Mouse (Mus musculus) MEL (cell line): ENCODE measurements around the gene Rsf1. TPM values are rescaled to one million over a fixed set of nuclear protein-coding genes. Genes with fewer than 3 reads are reported as not detected.

Source experiments
- DNase-seq: peaks from one replicate; pipeline ENCODE4 v3.0.0; 2011; ENCODE audit warnings: low read depth, low spot score
- H3K27ac ChIP-seq: 2 replicates; pipeline ENCODE4 v1.5.1; 2012; ENCODE audit warnings: low read depth, mild to moderate bottlenecking, control low read depth, low read length, moderate library complexity; ENCODE audit not compliant: control insufficient read depth
- H3K27me3 ChIP-seq, 2 experiments: fragments of 150-350 bp in 1 of 2; sonication (generic) in 1 of 2; 2 replicates each; pipeline ENCODE4 v1.6.1; 2012; ENCODE audit warnings: low read length in 2 of 2, mild to moderate bottlenecking in 2 of 2, improper control_type of control experiment in 1 of 2, moderate library complexity in 1 of 2; ENCODE audit not compliant: insufficient read depth in 2 of 2, control insufficient read depth in 1 of 2
- H3K36me3 ChIP-seq, 2 experiments: 2 replicates each; pipeline ENCODE4 v1.6.1; 2012 to 2014; ENCODE audit warnings: low read length in 2 of 2, improper control_type of control experiment in 1 of 2, inconsistent platforms in 1 of 2, mild to moderate bottlenecking in 1 of 2; ENCODE audit not compliant: insufficient read depth in 2 of 2, control insufficient read depth in 1 of 2
- H3K4me1 ChIP-seq, 2 experiments: fragments of 150-350 bp in 1 of 2; sonication (generic) in 1 of 2; 2 replicates each; pipeline ENCODE4 v1.6.1; 2012; ENCODE audit warnings: low read length in 2 of 2, improper control_type of control experiment in 1 of 2, mild to moderate bottlenecking in 1 of 2; ENCODE audit not compliant: insufficient read depth in 2 of 2, control insufficient read depth in 1 of 2
- H3K4me3 ChIP-seq, 2 experiments: fragments of 150-350 bp in 1 of 2; sonication (generic) in 1 of 2; 2 replicates each; pipeline ENCODE4 v1.5.1; 2012; ENCODE audit warnings: low read depth in 2 of 2, low read length in 2 of 2, mild to moderate bottlenecking in 2 of 2, moderate library complexity in 2 of 2, control low read depth in 1 of 2, improper control_type of control experiment in 1 of 2; ENCODE audit not compliant: control insufficient read depth in 1 of 2, insufficient read depth in 1 of 2
- H3K79me2 ChIP-seq: 2 replicates; pipeline ENCODE4 v1.6.1; 2012; ENCODE audit warnings: mild to moderate bottlenecking, low read length, moderate library complexity; ENCODE audit not compliant: control insufficient read depth, poor library complexity, insufficient read depth
- H3K9ac ChIP-seq: 2 replicates; pipeline ENCODE4 v1.6.1; 2012; ENCODE audit warnings: low read depth, mild to moderate bottlenecking, control low read depth, low read length, moderate library complexity; ENCODE audit not compliant: control insufficient read depth, poor library complexity, severe bottlenecking
- H3K9me3 ChIP-seq: fragments of 150-350 bp; sonication (generic); replicated peaks from 2 replicates; pipeline ENCODE4 v1.6.1; 2012; ENCODE audit warnings: mild to moderate bottlenecking, low read length, improper control_type of control experiment, moderate library complexity; ENCODE audit not compliant: insufficient read depth
- BHLHE40 ChIP-seq: IDR thresholded peaks from 2 replicates; pipeline ENCODE4 v1.6.1; 2012; ENCODE audit warnings: low read depth, mild to moderate bottlenecking, inconsistent platforms, low read length, improper control_type of control experiment, borderline replicate concordance
- CHD1 ChIP-seq: IDR thresholded peaks from 2 replicates; pipeline ENCODE4 v1.6.1; 2012; ENCODE audit warnings: low read depth, mild to moderate bottlenecking, inconsistent platforms, low read length, improper control_type of control experiment
- CHD2 ChIP-seq: IDR thresholded peaks from 2 replicates; pipeline ENCODE4 v1.6.1; 2011; ENCODE audit warnings: low read length, improper control_type of control experiment
- CTCF ChIP-seq, 3 experiments: IDR thresholded peaks in 2 of 3; conservative IDR thresholded peaks in 1 of 3; 2 replicates each; pipeline ENCODE4 v1.5.1; 2011 to 2012; ENCODE audit warnings: low read length in 3 of 3, low read depth in 2 of 3, mild to moderate bottlenecking in 2 of 3, improper control_type of control experiment in 1 of 3, inconsistent platforms in 1 of 3, mixed read lengths in 1 of 3, moderate library complexity in 1 of 3; ENCODE audit not compliant: control insufficient read depth in 1 of 3, insufficient read depth in 1 of 3, poor library complexity in 1 of 3, severe bottlenecking in 1 of 3
- E2F4 ChIP-seq: IDR thresholded peaks from 2 replicates; pipeline ENCODE4 v1.6.1; 2011; ENCODE audit warnings: low read depth, low read length, improper control_type of control experiment, borderline replicate concordance
- EP300 ChIP-seq, 2 experiments: IDR thresholded peaks; 2 replicates each; pipeline ENCODE4 v1.6.1; 2011; ENCODE audit warnings: improper control_type of control experiment in 2 of 2, low read length in 2 of 2, low read depth in 1 of 2, mild to moderate bottlenecking in 1 of 2
- ETS1 ChIP-seq: IDR thresholded peaks from 2 replicates; pipeline ENCODE4 v1.6.1; 2012; ENCODE audit warnings: low read depth, mild to moderate bottlenecking, inconsistent platforms, low read length, improper control_type of control experiment, moderate library complexity
- GABPA ChIP-seq: IDR thresholded peaks from 2 replicates; pipeline ENCODE4 v1.6.1; 2012; ENCODE audit warnings: low read depth, mild to moderate bottlenecking, inconsistent platforms, low read length, improper control_type of control experiment, moderate library complexity
- GATA1 ChIP-seq: IDR thresholded peaks from 2 replicates; pipeline ENCODE4 v1.6.1; 2011; ENCODE audit warnings: low read depth, low read length, improper control_type of control experiment
- HCFC1 ChIP-seq: IDR thresholded peaks from 2 replicates; pipeline ENCODE4 v1.6.1; 2012; ENCODE audit warnings: low read depth, mild to moderate bottlenecking, inconsistent platforms, low read length, improper control_type of control experiment, moderate library complexity
- KAT2A ChIP-seq: conservative IDR thresholded peaks from 2 replicates; pipeline ENCODE4 v1.6.1; 2012; ENCODE audit warnings: low read depth, low read length, improper control_type of control experiment, inconsistent platforms
- MAX ChIP-seq: IDR thresholded peaks from 2 replicates; pipeline ENCODE4 v1.6.1; 2011; ENCODE audit warnings: low read length, improper control_type of control experiment
- MAZ ChIP-seq: IDR thresholded peaks from 2 replicates; pipeline ENCODE4 v1.6.1; 2012; ENCODE audit warnings: low read depth, mild to moderate bottlenecking, inconsistent platforms, low read length, improper control_type of control experiment
- MEF2A ChIP-seq: IDR thresholded peaks from 2 replicates; pipeline ENCODE4 v1.6.1; 2014; ENCODE audit warnings: low read depth, mild to moderate bottlenecking, inconsistent platforms, low read length, improper control_type of control experiment; ENCODE audit not compliant: poor library complexity, insufficient replicate concordance, severe bottlenecking; ENCODE audit errors: extremely low read depth
- MXI1 ChIP-seq: IDR thresholded peaks from 2 replicates; pipeline ENCODE4 v1.6.1; 2011; ENCODE audit warnings: mild to moderate bottlenecking, low read depth, low read length, improper control_type of control experiment
- MYB ChIP-seq: IDR thresholded peaks from 2 replicates; pipeline ENCODE4 v1.6.1; 2011; ENCODE audit warnings: mild to moderate bottlenecking, low read depth, low read length, improper control_type of control experiment
- MYC ChIP-seq: IDR thresholded peaks from 2 replicates; pipeline ENCODE4 v1.6.1; 2011; ENCODE audit warnings: low read depth, mild to moderate bottlenecking, low read length, improper control_type of control experiment, moderate library complexity
- NELFE ChIP-seq: IDR thresholded peaks from 2 replicates; pipeline ENCODE4 v1.6.1; 2011; ENCODE audit warnings: low read depth, low read length, improper control_type of control experiment
- NRF1 ChIP-seq: IDR thresholded peaks from 2 replicates; pipeline ENCODE4 v1.6.1; 2014; ENCODE audit warnings: low read depth, mild to moderate bottlenecking, inconsistent platforms, low read length, improper control_type of control experiment, moderate library complexity; ENCODE audit not compliant: poor library complexity, insufficient read depth, severe bottlenecking
- POLR2AphosphoS2 ChIP-seq: IDR thresholded peaks from 2 replicates; pipeline ENCODE4 v1.6.1; 2011; ENCODE audit warnings: low read length, improper control_type of control experiment
- POLR2AphosphoS5 ChIP-seq: IDR thresholded peaks from 2 replicates; pipeline ENCODE4 v1.6.1; 2012; ENCODE audit warnings: low read depth, borderline replicate concordance, mild to moderate bottlenecking, inconsistent platforms, low read length, moderate library complexity, mixed read lengths
- RAD21 ChIP-seq: IDR thresholded peaks from 2 replicates; pipeline ENCODE4 v1.6.1; 2011; ENCODE audit warnings: mild to moderate bottlenecking, low read depth, low read length, improper control_type of control experiment
- RCOR1 ChIP-seq: IDR thresholded peaks from 2 replicates; pipeline ENCODE4 v1.6.1; 2012; ENCODE audit warnings: low read depth, mild to moderate bottlenecking, inconsistent platforms, low read length, improper control_type of control experiment
- SMC3 ChIP-seq: IDR thresholded peaks from 2 replicates; pipeline ENCODE4 v1.6.1; 2011; ENCODE audit warnings: low read depth, low read length, improper control_type of control experiment
- TAL1 ChIP-seq: IDR thresholded peaks from 2 replicates; pipeline ENCODE4 v1.6.1; 2012; ENCODE audit warnings: mild to moderate bottlenecking, inconsistent platforms, low read length, moderate library complexity, mixed read lengths
- TCF12 ChIP-seq: IDR thresholded peaks from 2 replicates; pipeline ENCODE4 v1.6.1; 2014; ENCODE audit warnings: low read depth, mild to moderate bottlenecking, inconsistent platforms, low read length, improper control_type of control experiment, moderate library complexity
- UBTF ChIP-seq: IDR thresholded peaks from 2 replicates; pipeline ENCODE4 v1.6.1; 2012; ENCODE audit warnings: low read depth, mild to moderate bottlenecking, inconsistent platforms, low read length, improper control_type of control experiment, moderate library complexity, borderline replicate concordance; ENCODE audit not compliant: insufficient read depth
- USF2 ChIP-seq, 2 experiments: IDR thresholded peaks; 2 replicates each; pipeline ENCODE4 v1.6.1; 2011 to 2012; ENCODE audit warnings: improper control_type of control experiment in 2 of 2, low read length in 2 of 2, borderline replicate concordance in 1 of 2, inconsistent platforms in 1 of 2, low read depth in 1 of 2, mild to moderate bottlenecking in 1 of 2; ENCODE audit not compliant: insufficient read depth in 1 of 2
- ZC3H11A ChIP-seq: IDR thresholded peaks from 2 replicates; pipeline ENCODE4 v1.6.1; 2012; ENCODE audit warnings: low read depth, mild to moderate bottlenecking, inconsistent platforms, low read length, improper control_type of control experiment
- ZNF384 ChIP-seq: IDR thresholded peaks from 2 replicates; pipeline ENCODE4 v1.6.1; 2012; ENCODE audit warnings: low read depth, mild to moderate bottlenecking, inconsistent platforms, low read length, improper control_type of control experiment
- polyA plus RNA-seq, 2 experiments: library from polyadenylated mRNA; stranded (reverse) in 1 of 2; unstranded in 1 of 2; fragments of >175 nt in 1 of 2; fragments of >200 nt in 1 of 2; gene quantifications; 2 replicates each; pipeline versions ENCODE4 v1.2.1 to v1.2.4; 2012; ENCODE audit warnings: low replicate concordance in 2 of 2, low read depth in 1 of 2; ENCODE audit not compliant: insufficient read length in 2 of 2, insufficient read depth in 1 of 2, missing spikeins in 1 of 2
- total RNA-seq: library from RNA; depleted of rRNA; stranded (reverse); fragments of 300-350 nt; gene quantifications from 2 replicates; pipeline ENCODE4 v1.2.3, GENCODE M21; 2012

Rsf1 gene
- total and polyA plus RNA-seq, 3 experiments: 12.7 to 17.4 TPM; not detected in 1

- no peak for DNase-seq
- Histone ChIP-seq H3K4me3 (no peak overlapping the region), H3K9me3 (no peaks in the 10 kb centered on the region), H3K9ac (no peak overlapping the region), H3K27ac (no peak overlapping the region), H3K27me3 (no peaks in the 10 kb centered on the region), H3K36me3 (peaks cover 2 to 8% of the 10 kb centered on the region in 2 experiments), H3K79me2 (no peaks in the 10 kb centered on the region), H3K4me1 (no peaks in the 10 kb centered on the region)
- TF ChIP-seq E2F4: no peak
- TF ChIP-seq MAX: no peak
- no peak for TF ChIP-seq UBTF
- no peak for TF ChIP-seq NRF1
- TF ChIP-seq MXI1: no peak
- no peak for TF ChIP-seq EP300 (IDR thresholded peaks at IDR 0.05; ENCODE audit: low read depth in 1 of 2, low read length in 2 of 2)
- TF ChIP-seq MYC: no peak
- no peak for TF ChIP-seq USF2 (IDR thresholded peaks at IDR 0.05; ENCODE audit: borderline replicate concordance in 1 of 2, insufficient read depth in 1 of 2, low read depth in 1 of 2, low read length in 2 of 2)
- TF ChIP-seq CTCF (IDR thresholded peaks at IDR 0.05 in 2 of 3, conservative IDR thresholded peaks at IDR 0.05 in 1 of 3; ENCODE audit: control insufficient read depth in 1 of 3, insufficient read depth in 1 of 3, low read depth in 2 of 3, low read length in 3 of 3, poor library complexity in 1 of 3, severe bottlenecking in 1 of 3): no peak
- TF ChIP-seq SMC3: no peak
- no peak for TF ChIP-seq NELFE
- TF ChIP-seq GABPA: no peak
- no peak for TF ChIP-seq ZNF384
- TF ChIP-seq HCFC1: no peak
- no peak for TF ChIP-seq RCOR1
- TF ChIP-seq ZC3H11A: no peak
These were observed 108.1 kb downstream of the Rsf1 start for GRCm38 (mm10) chr7:97687831-97688230.

GRCm38 (mm10) chr7:97695441-97695840 is 115.8 kb downstream of the Rsf1 start:
- peaks cover 0 to 30% of the 10 kb centered on the region in 2 experiments; a peak in 3 of 4 replicates for H3K36me3 ChIP-seq
- H3K4me1 ChIP-seq: peaks cover 14 to 21% of the 10 kb centered on the region in 2 experiments
- DNase-seq: peak; percentile 22
- no peaks in the 10 kb centered on the region for H3K9me3 ChIP-seq
- peak overlapping the region; percentile 36 for H3K27ac ChIP-seq
- H3K79me2 ChIP-seq: peaks cover 37% of the 10 kb centered on the region
- peak overlapping the region in 1 of 2 experiments; percentile 11; a peak in 1 of 4 replicates for H3K4me3 ChIP-seq
- no peaks in the 10 kb centered on the region for H3K27me3 ChIP-seq
- H3K9ac ChIP-seq: no peak overlapping the region; the same call in 1 of the 2 replicates
- TF ChIP-seq POLR2AphosphoS5: no peak
- no peak for TF ChIP-seq CHD2
- no peak for TF ChIP-seq HCFC1
- TF ChIP-seq SMC3: no peak
- TF ChIP-seq POLR2AphosphoS2: 0 out of 2 replicates have a peak, but pooled peaks have one; percentile 25
- TF ChIP-seq ZC3H11A: no peak
- no peak for TF ChIP-seq CHD1
- peak; percentile 76 for TF ChIP-seq RCOR1
- TF ChIP-seq MEF2A: no peak
- TF ChIP-seq MAZ: no peak
- TF ChIP-seq RAD21: no peak
- peak; percentile 57 for TF ChIP-seq ZNF384
- no peak for TF ChIP-seq BHLHE40
- peak; percentile 86 to 88 for TF ChIP-seq EP300 (IDR thresholded peaks at IDR 0.05; ENCODE audit: low read depth in 1 of 2, low read length in 2 of 2)
- TF ChIP-seq NRF1: no peak
- peak; percentile 60; the same call in 1 of the 2 replicates for TF ChIP-seq ETS1
- peak; percentile 90 for TF ChIP-seq GATA1
- TF ChIP-seq KAT2A: no peak
- no peak for TF ChIP-seq MYC
- TF ChIP-seq TCF12: peak; percentile 87
- no peak for TF ChIP-seq MYB
- no peak for TF ChIP-seq E2F4
- TF ChIP-seq TAL1: peak; percentile 43
